Mouse (Mus musculus) brain, embryonic 14.5 days (tissue): ENCODE results near the gene Ddx60. TPM values are rescaled to one million over a fixed set of nuclear protein-coding genes. Genes with fewer than 3 reads are reported as not detected.

Experiments used
- DNase-seq: peaks from one replicate; pipeline ENCODE4 v3.0.0-alpha.2; 2011; ENCODE audit warnings: low read depth
- CTCF ChIP-seq: fragments of 200-500 bp; IDR thresholded peaks from 2 replicates; pipeline ENCODE4 v1.5.1; 2012; ENCODE audit warnings: inconsistent platforms, mild to moderate bottlenecking, moderate library complexity, borderline replicate concordance; ENCODE audit not compliant: insufficient read depth, insufficient read length; ENCODE audit errors: extremely low read depth
- POLR2A ChIP-seq: fragments of 200-500 bp; IDR thresholded peaks from 2 replicates; pipeline ENCODE4 v1.6.1; 2012; ENCODE audit warnings: mild to moderate bottlenecking, inconsistent platforms, borderline replicate concordance; ENCODE audit not compliant: poor library complexity, insufficient read depth, insufficient read length, severe bottlenecking; ENCODE audit errors: extremely low read depth
- polyA plus RNA-seq: library from polyadenylated mRNA; depleted of rRNA; stranded (reverse); fragments of >200 nt; gene quantifications from 2 replicates; pipeline ENCODE4 v1.2.3, GENCODE M21; 2012; rRNA removed

Gene Ddx60
- polyA plus RNA-seq, 1 experiment = 0.11 TPM

DNA sequence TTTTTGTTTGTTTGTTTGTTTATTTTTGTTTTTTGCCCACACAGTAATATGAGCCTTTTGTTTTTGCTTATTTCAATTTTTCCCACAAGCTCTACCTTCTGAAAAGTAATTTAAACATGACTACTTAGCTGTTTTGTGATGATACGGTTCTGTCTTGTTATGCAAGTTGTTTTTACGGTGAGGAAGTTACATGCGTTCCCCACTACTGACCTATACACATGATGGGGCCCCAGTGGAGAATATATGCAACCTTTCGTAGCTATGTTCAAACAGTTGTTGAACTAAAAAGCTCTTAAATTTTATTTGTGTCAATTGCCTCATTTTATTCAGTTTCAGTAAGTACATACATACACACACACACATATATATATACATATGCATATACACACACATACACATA is 86.7 kb downstream of the Ddx60 start:
- no peak for DNase-seq
- TF ChIP-seq CTCF = no peak
- TF ChIP-seq POLR2A = no peak

DNA sequence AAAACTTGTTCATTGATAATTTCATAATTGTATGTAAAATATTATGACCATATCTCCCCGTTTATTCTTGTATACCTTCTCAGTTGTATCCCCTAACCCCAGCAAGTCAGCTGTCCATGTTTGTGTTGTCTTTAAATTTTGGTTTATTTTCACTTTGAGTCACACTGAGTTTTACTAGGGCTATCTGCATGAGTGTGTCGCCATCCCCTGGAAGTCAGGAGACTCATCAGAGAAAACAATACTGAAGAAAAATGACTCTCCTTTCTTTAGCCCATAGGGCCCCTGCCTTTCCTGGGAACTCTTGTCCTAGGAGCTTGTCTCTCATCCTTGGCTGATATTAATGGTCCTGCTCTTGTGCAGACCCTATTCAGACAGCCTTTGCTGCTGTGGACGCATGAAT is 106.5 kb downstream of the Ddx60 start:
- no peak for DNase-seq
- no peak for TF ChIP-seq CTCF
- TF ChIP-seq POLR2A = no peak

DNA sequence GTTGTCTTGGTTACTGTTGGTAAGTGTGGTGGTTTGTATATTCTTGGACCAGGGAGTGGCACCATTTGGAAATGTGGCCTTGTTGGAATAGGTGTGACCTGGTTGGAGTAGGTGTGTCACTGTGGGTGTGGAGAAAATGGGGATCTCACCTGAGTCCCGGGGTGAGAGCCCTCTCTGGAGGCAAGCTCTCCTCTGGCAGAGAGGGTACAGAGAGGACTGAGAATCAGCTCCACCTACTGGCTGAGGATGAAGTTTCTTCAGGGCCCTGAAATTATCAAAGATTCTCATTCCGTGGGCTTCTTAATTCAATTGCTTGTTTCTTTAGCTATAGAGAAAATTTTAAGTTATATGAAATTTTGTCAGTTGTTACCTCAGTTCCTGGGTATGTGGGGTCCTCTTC is 118.9 kb downstream of the Ddx60 start:
- peak; percentile 38; the same call in 1 of the 2 replicates for TF ChIP-seq CTCF
- no peak for TF ChIP-seq POLR2A
- DNase-seq = no peak

DNA sequence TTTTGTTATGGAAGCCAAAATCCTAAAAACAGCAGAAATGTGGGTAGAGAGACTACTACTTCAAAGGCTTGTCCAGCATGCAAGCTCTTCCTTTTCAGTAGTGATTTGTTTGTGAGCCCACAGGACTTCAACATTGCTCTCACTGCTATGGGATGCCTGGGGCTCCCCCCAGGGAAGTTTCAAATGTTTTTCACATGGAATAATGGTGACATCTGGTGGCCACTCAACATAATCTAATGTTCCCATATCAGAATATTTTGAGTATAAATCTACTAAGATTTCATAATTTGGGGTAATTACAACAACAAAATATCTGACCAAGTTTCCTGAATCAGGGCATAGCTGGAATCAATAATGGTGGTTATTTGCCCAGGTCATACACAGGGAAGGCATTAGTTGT is 132.5 kb downstream of the Ddx60 start:
- TF ChIP-seq CTCF (peak; percentile 20; the same call in 1 of the 2 replicates), POLR2A (no peak)
- peak; percentile 38 for DNase-seq

DNA sequence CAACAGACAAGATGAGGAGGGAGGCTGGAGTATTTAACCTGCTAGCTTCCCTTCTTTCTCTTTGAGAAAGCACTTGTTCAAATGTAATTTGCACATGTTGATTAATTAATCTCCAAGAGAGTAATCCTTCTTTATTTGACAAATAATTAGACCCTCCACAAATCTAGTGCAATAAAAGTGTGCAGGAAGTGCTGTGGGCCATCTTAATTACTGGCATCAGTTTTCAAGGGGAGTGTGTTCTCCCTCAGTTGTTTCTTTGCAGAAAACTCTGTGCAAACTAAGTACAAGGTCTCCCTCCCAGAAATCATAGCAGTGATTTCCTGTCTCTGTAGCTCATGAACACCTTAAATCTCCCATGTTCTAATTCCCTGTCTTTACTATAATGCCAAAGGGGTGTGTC is 140.4 kb downstream of the Ddx60 start:
- no peak for TF ChIP-seq POLR2A
- TF ChIP-seq CTCF = no peak

GRCm38 (mm10) chr8:62080195-62080802 is 152.4 kb downstream of the Ddx60 start:
- TF ChIP-seq POLR2A (no peak), CTCF (no peak)
- peak; percentile 89 for DNase-seq

More for the DNA sequence above, 140.4 kb downstream of the Ddx60 start:
- DNase-seq = no peak

- no peak for TF ChIP-seq CTCF
- TF ChIP-seq POLR2A = no peak
Measured at GRCm38 (mm10) chr8:62081804-62082203, 153.9 kb downstream of the Ddx60 start.

More at GRCm38 (mm10) chr8:62081804-62082203, 153.9 kb downstream of the Ddx60 start:
- peak; percentile 8 for DNase-seq

Other genes with a start within 250 kb of the Ddx60 start
- gene Palld, start 25.4 kb upstream of the Ddx60 start, polyA plus RNA-seq = 12.3 and 16.4 TPM in 2 replicates
- 0.07 TPM in 1 of 2 replicates, not detected in the other for gene Anxa10, start 195.1 kb downstream of the Ddx60 start, polyA plus RNA-seq